Mouse (Mus musculus): Measurements from ENCODE around the gene Arid1b.

DNA sequence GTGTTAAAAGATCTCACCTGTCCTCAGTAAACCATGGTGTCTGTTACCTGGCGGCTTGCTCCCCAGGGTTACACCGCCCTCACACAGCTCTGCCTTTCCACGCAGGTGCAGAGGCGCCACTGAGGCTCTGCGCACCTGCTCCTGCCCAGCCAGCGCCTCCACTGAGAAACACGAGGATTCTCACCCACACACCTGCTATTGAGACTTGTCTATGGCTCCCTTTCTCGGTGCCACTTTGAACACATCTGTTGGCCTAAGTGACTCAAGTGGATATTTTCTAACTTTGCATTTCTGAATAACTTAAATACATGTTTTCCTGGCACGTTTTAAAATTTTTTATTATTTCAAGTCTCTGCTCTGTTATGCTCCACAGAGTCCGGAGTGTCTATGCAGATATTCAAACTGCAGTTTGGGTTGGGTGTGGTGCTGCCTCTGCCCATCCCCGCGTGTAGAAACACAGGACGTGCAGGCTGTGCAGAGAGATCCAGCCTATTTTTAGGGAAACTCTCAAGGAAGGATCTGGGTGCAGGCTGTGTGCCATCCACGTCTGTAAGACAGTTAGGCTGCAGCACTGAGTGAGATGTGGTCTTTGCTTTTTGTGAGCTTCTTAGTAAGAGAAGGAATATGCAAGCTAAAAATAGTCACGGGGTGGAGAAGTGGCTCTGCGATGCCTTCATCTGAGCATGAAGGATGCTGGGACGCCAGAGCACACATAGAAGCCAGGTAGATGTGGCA, 283.2 kb downstream of the Arid1b start:
- TF ChIP-seq GATA1 (IDR thresholded peaks at IDR 0.05; ENCODE audit: borderline replicate concordance, low read length) (no peak), FLI1 (IDR thresholded peaks at IDR 0.05; ENCODE audit: low read length) (no peak)

All from megakaryocyte, embryonic 14.5 days (primary cell).